Mouse (Mus musculus): ENCODE results near the gene Abcd1. TPM values are rescaled to one million over a fixed set of nuclear protein-coding genes. Genes with fewer than 3 reads are reported as not detected.

Gene Abcd1
- total and polyA plus RNA-seq, 2 experiments from 2014 or later: 7.6 to 11.7 TPM

DNA sequence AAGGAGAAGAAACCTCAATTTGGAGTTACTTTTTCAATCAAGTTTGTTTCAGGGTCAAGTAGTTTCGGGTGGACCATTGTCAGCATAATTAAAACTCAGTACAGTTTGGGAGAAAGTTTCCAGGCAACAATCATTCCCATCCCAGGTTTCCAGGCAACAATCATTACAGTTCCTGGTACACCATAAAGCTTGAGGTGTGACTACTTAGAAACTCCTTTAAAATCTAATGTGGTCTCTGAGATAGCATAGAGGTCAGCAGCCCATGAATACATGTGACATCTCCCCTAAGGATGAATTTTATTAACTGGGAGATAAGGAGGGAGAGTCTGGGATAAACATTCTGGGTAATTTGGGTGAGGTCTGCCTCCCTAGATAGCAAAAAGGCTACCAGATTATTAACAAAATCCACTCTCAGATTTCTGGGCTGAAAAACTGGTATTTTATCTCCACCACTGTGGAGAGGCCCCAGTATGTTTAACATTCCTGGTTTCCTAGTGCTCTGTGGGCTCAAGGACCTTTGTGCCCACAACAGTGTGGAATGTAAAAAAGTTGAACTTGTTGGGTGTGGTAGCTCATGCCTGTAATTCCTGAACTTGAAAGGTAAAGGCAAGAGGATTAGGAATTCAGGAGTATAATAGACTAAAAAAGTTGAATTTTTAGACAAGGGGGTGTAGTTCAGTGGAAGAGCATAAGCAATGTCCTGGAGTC is 28.5 kb downstream of the Abcd1 start:
- DNase-seq (no peak), ATAC-seq (no peak)
- Histone ChIP-seq H3K27me3 (ENCODE audit: insufficient read depth, low read length) (no peaks in the 10 kb centered on the region), H3K4me2 (ENCODE audit: low read depth) (no peak overlapping the region), H3K9me3 (ENCODE audit: low read length) (no peaks in the 10 kb centered on the region), H3K4me1 (ENCODE audit: insufficient read depth) (no peaks in the 10 kb centered on the region), H3K4me3 (ENCODE audit: low read depth, low read length) (no peak overlapping the region), H3K27ac (ENCODE audit: low read depth, low read length) (no peak overlapping the region), H3K9ac (no peak overlapping the region), H3K36me3 (ENCODE audit: insufficient read depth) (no peaks in the 10 kb centered on the region)
- 90% methylated on average over 1 of the region's 1 CpGs for WGBS
- no peak for TF ChIP-seq CTCF (IDR thresholded peaks at IDR 0.05; ENCODE audit: low read depth)

DNA sequence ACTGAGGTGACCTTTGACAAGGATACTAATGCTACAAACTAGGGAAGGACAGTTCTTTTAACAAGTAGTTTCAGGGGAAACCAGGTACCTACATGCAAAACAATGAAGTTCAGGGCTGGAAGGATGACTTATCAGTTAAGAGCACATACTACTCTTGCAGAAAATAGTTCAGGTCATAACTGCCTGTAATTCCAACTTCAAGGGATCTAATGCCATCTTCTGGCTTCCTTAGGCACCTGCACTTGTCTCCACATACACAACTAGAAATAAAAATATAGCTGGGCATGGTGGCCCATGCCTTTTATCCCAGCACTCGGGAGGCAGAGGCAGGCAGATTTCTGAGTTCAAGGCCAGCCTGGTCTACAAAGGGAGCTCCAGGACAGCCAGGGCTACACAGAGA is 32.6 kb downstream of the Abcd1 start:
- Histone ChIP-seq H3K4me3 (ENCODE audit: low read depth, low read length) (no peak overlapping the region), H3K9ac (no peak overlapping the region), H3K4me1 (ENCODE audit: insufficient read depth) (no peaks in the 10 kb centered on the region), H3K27ac (ENCODE audit: low read depth, low read length) (no peak overlapping the region), H3K36me3 (ENCODE audit: insufficient read depth) (no peaks in the 10 kb centered on the region), H3K4me2 (ENCODE audit: low read depth) (no peak overlapping the region), H3K27me3 (ENCODE audit: insufficient read depth, low read length) (no peaks in the 10 kb centered on the region), H3K9me3 (ENCODE audit: low read length) (no peaks in the 10 kb centered on the region)
- WGBS: 90% methylated on average over 1 of the region's 1 CpGs
- TF ChIP-seq CTCF (IDR thresholded peaks at IDR 0.05; ENCODE audit: low read depth): no peak
- DNase-seq (no peak), ATAC-seq (no peak)

DNA sequence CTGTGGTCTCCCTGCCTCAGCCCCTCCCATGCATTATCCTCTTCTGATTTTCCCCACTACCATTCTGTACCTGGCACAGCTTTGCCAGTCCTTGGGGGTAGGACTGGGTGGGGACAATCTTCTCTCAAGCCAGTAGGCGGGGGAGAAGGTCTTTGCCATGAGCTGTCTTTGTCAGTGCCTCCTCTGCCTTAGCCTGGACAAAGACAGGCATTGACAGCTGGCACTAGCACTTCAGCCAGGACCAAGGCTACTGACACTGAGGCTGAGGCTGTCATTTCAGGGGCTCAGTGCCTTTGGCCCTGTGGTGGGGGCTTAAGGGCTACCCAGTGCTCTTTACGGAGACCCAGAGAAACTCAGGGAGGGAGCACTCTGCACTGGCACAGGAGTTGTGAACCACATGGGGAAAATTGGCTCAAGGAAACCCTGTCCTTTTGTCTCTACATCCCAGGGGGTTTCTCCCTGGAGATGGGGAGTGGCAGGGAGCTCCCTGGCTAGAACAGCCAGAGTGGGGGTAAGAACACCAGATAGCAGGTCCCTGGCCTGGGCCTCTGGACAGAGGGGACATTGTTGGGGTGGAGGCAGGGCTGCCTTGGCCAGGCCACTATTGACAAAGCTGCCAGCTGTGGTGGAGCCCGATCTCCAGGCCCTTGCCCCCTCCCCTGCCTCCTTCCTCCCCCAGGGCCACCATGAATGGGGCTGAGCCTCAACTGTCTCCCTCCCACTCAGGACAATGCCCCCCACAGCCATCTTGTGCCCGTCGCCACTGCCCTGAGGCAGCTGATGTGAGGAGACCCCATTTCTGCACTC is 40.1 kb downstream of the Abcd1 start, which contains the start of gene Plxnb3:
TSS of gene Plxnb3 (plus strand) at position 757 of the 807 bp plus-strand sequence.
- DNase-seq (no peak), ATAC-seq (peak; percentile 32; the same call in 1 of the 2 replicates)
- 67% methylated on average over 5 of the region's 5 CpGs for WGBS
- no peak within 1 kb of the TSS for H3K4me3 ChIP-seq (ENCODE audit: low read depth, low read length)
- H3K9ac ChIP-seq: no peak within 1 kb of the TSS
- H3K36me3 ChIP-seq (ENCODE audit: insufficient read depth): no peaks in the 10 kb centered on the region
- no peaks in the 10 kb centered on the region for H3K9me3 ChIP-seq (ENCODE audit: low read length)
- no peaks in the 10 kb centered on the region for H3K27me3 ChIP-seq (ENCODE audit: insufficient read depth, low read length)
- H3K27ac ChIP-seq (ENCODE audit: low read depth, low read length): no peak within 1 kb of the TSS
- TF ChIP-seq CTCF (IDR thresholded peaks at IDR 0.05; ENCODE audit: low read depth): no peak
- H3K4me1 ChIP-seq (ENCODE audit: insufficient read depth): no peaks in the 10 kb centered on the region
- H3K4me2 ChIP-seq (ENCODE audit: low read depth): no peak within 1 kb of the TSS

DNA sequence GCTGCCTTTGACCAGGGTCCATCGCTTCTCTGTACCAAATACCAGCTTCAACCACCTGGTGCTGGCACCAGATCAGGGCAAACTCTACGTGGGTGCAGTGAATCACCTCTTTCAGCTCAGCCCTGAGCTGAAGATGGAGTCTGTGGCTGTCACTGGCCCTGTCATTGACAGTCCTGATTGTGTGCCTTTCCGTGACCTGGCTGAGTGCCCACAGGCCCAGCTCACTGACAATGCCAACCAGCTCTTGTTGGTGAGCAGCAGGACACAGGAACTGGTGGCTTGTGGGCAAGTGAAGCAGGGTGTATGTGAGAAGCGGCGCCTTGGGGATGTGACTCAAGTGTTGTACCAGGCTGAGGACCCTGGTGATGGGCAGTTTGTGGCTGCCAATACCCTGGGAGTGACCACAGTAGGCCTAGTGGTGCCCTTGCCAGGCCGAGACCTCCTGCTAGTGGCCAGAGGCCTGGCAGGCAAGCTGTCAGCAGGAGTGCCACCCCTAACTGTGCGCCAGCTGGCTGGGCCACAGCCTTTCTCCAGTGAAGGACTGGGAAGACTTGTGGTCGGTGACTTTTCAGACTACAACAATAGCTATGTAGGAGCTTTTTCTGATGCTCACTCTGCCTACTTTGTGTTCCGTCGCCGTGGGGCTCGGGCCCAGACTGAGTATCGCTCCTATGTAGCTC is 42.4 kb downstream of the Abcd1 start:
- Histone ChIP-seq H3K9me3 (ENCODE audit: low read length) (no peaks in the 10 kb centered on the region), H3K4me2 (ENCODE audit: low read depth) (no peak overlapping the region), H3K4me1 (ENCODE audit: insufficient read depth) (no peaks in the 10 kb centered on the region), H3K4me3 (ENCODE audit: low read depth, low read length) (no peak overlapping the region), H3K36me3 (ENCODE audit: insufficient read depth) (no peaks in the 10 kb centered on the region), H3K9ac (no peak overlapping the region), H3K27ac (ENCODE audit: low read depth, low read length) (no peak overlapping the region), H3K27me3 (ENCODE audit: insufficient read depth, low read length) (no peaks in the 10 kb centered on the region)
- WGBS: 78% methylated on average over 13 of the region's 13 CpGs
- ATAC-seq (peak; percentile 34), DNase-seq (no peak)
- TF ChIP-seq CTCF (IDR thresholded peaks at IDR 0.05; ENCODE audit: low read depth): no peak

DNA sequence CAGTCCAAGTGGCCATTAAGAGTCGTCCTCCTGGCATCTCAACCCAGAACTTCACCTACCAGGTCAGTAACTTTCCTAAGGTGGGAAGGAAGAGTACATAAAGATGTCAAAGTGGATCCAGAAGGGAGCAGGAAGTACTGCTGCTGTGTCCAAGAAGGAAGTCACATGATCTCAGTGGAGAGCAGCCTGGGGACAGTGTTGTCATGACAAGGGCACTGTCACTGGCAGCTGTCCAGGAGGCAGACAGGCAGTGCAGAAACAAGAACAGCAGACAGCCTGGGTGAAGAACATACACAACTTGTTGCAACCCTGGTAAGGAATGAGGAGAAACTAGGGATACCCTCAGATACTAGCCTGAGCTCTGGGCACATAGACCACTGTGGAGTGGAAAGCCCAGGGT is 48.9 kb downstream of the Abcd1 start:
- WGBS: 54% methylated on average over 1 of the region's 1 CpGs
- ATAC-seq (no peak), DNase-seq (no peak)
- H3K27ac ChIP-seq (ENCODE audit: low read depth, low read length): no peak overlapping the region
- H3K9ac ChIP-seq: no peak overlapping the region
- H3K4me1 ChIP-seq (ENCODE audit: insufficient read depth): no peaks in the 10 kb centered on the region
- no peak overlapping the region for H3K4me3 ChIP-seq (ENCODE audit: low read depth, low read length)
- no peak for TF ChIP-seq CTCF (IDR thresholded peaks at IDR 0.05; ENCODE audit: low read depth)
- no peak overlapping the region for H3K4me2 ChIP-seq (ENCODE audit: low read depth)
- no peaks in the 10 kb centered on the region for H3K9me3 ChIP-seq (ENCODE audit: low read length)
- no peaks in the 10 kb centered on the region for H3K27me3 ChIP-seq (ENCODE audit: insufficient read depth, low read length)
- H3K36me3 ChIP-seq (ENCODE audit: insufficient read depth): no peaks in the 10 kb centered on the region

DNA sequence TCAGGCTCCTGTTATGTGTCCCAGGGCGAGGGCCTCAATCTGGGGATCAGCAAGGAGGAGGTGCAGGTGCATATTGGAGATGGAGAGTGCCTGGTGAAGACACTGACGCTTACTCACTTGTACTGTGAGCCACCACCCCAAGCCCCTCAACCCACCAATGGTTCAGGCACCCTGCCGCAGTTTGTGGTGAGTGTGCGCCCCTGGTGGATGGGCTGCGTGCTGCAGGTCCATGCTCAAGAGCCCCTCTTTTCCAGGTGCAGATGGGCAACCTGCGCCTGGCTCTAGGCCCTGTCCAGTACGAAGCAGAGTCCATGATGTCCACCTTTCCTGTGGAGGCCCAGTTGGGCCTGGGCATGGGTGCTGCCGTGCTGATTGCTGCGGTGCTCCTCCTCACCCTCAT is 50.9 kb downstream of the Abcd1 start:
- no peaks in the 10 kb centered on the region for H3K9me3 ChIP-seq (ENCODE audit: low read length)
- H3K9ac ChIP-seq: no peak overlapping the region
- H3K4me1 ChIP-seq (ENCODE audit: insufficient read depth): no peaks in the 10 kb centered on the region
- no peaks in the 10 kb centered on the region for H3K27me3 ChIP-seq (ENCODE audit: insufficient read depth, low read length)
- no peak overlapping the region for H3K4me3 ChIP-seq (ENCODE audit: low read depth, low read length)
- no peaks in the 10 kb centered on the region for H3K36me3 ChIP-seq (ENCODE audit: insufficient read depth)
- DNase-seq: no peak
- ATAC-seq: no peak
- TF ChIP-seq CTCF (IDR thresholded peaks at IDR 0.05; ENCODE audit: low read depth): peak; percentile 52
- 69% methylated on average over 9 of the region's 9 CpGs for WGBS
- no peak overlapping the region for H3K27ac ChIP-seq (ENCODE audit: low read depth, low read length)
- no peak overlapping the region for H3K4me2 ChIP-seq (ENCODE audit: low read depth)
